Mouse (Mus musculus) lung, embryonic 14.5 days (tissue): ENCODE data around the gene Cd160. TPM values are rescaled to one million over a fixed set of nuclear protein-coding genes. Genes with fewer than 3 reads are reported as not detected.

Experiments
- ATAC-seq: fragments of 200-750 bp; cut with Nextera tagmentation; 2 replicates; pipeline ENCODE4 v1.8.0; 2017; ENCODE audit warnings: mild to moderate bottlenecking, moderate TSS enrichment, moderate library complexity; ENCODE audit not compliant: insufficient read depth
- DNase-seq: peaks from one replicate; pipeline ENCODE4 v3.0.0-alpha.2; 2015
- H3K27ac ChIP-seq: fragments of 300-500 bp; sonication (generic); 2 replicates; pipeline ENCODE4 v1.5.1; 2014; ENCODE audit warnings: low read depth, mild to moderate bottlenecking, moderate library complexity
- H3K27me3 ChIP-seq: fragments of 300-500 bp; sonication (generic); 2 replicates; pipeline ENCODE4 v1.6.1; 2014; ENCODE audit warnings: low read length, control low read depth; ENCODE audit not compliant: insufficient read depth
- H3K36me3 ChIP-seq: fragments of 300-500 bp; sonication (generic); 2 replicates; pipeline ENCODE4 v1.6.1; 2014; ENCODE audit warnings: control low read depth; ENCODE audit not compliant: insufficient read depth
- H3K4me1 ChIP-seq: fragments of 300-500 bp; sonication (generic); 2 replicates; pipeline ENCODE4 v1.6.1; 2014; ENCODE audit warnings: antibody characterized with exemption, control low read depth; ENCODE audit not compliant: insufficient read depth
- H3K4me2 ChIP-seq: fragments of 300-500 bp; sonication (generic); 2 replicates; pipeline ENCODE4 v1.6.1; 2014; ENCODE audit warnings: mild to moderate bottlenecking
- H3K4me3 ChIP-seq: fragments of 300-500 bp; sonication (generic); 2 replicates; pipeline ENCODE4 v1.5.1; 2014; ENCODE audit warnings: low read depth, low read length
- H3K9ac ChIP-seq: fragments of 300-500 bp; sonication (generic); 2 replicates; pipeline ENCODE4 v1.6.1; 2014
- H3K9me3 ChIP-seq: fragments of 300-500 bp; sonication (generic); 2 replicates; pipeline ENCODE4 v1.6.1; 2016; ENCODE audit warnings: low read depth, low read length, control low read depth
- CTCF ChIP-seq: IDR thresholded peaks from 2 replicates; pipeline ENCODE4 v1.5.1; 2016; ENCODE audit warnings: antibody characterized with exemption, low read depth
- WGBS: fragments of 180-500 bp; shearing (Covaris S2); extraction: QIAGEN DNeasy Blood & Tissue Kit; methylation state at CpG from one replicate; pipeline ENCODE4 v1.1.7; 2014; 5-methylcytosine and 5-hydroxymethylcytosine counted together
- polyA plus RNA-seq: library from polyadenylated mRNA; unstranded; fragments of >200 nt; fragmentation: Nextera tagmentation; extraction: Ambion mirVana; gene quantifications from 2 replicates; pipeline ENCODE4 v1.2.1, GENCODE M21; 2014

Cd160 gene
- polyA plus RNA-seq, 1 experiment from 2014 or later = 0.07 TPM

DNA sequence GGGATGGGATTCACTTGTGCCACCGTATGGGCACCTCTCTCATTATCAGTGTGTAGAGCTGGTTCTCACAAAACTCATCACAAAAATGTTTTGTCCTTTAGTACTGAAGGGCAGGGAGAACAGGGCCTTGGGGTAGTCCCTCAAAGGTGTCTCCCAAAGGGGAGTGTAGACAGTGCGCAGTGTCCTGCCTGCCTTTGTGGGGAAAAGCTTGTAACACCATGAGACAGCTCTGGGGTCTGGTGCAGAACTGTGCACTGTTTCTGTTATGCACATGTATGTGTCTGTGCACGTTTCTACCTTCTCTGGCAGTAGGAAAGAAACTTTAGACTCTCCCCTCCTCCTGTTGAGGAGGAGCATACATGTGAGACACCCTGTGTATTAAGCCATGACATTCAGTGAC, 38.7 kb upstream of the Cd160 start:
- no peaks in the 10 kb centered on the region for H3K27me3 ChIP-seq
- ATAC-seq = no peak

DNA sequence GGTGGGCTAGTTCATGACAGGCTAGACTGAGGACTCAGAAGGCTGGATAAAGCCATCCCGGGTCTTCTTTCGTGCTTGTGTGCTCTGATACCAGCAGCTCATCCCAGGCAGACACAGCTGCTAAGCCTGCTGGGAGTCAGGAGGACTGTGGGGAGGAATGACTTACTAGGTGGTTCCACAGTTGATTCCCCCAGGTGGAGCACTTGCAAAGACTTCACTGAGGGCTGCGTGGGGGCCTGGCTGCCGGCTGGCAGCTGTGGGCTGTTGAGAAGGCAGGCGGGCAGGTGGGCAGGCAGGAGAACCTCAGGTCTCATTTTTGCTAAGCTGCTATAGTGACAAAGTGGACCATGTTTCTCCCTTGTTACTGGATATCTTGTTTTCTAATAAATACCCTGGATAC, 31.3 kb upstream of the Cd160 start:
- no peak overlapping the region for H3K27ac ChIP-seq
- DNase-seq (no peak), ATAC-seq (no peak)
- no peaks in the 10 kb centered on the region for H3K27me3 ChIP-seq
- no peak overlapping the region for H3K4me3 ChIP-seq
- 89% methylated on average over 5 of the region's 5 CpGs for WGBS
- TF ChIP-seq CTCF = no peak
- no peaks in the 10 kb centered on the region for H3K36me3 ChIP-seq
- no peak overlapping the region for H3K4me2 ChIP-seq
- H3K4me1 ChIP-seq = no peaks in the 10 kb centered on the region
- no peak overlapping the region for H3K9ac ChIP-seq
- no peaks in the 10 kb centered on the region for H3K9me3 ChIP-seq

More for the DNA sequence above, 38.7 kb upstream of the Cd160 start:
- peaks cover 42% of the 10 kb centered on the region for H3K36me3 ChIP-seq
- WGBS = 87% methylated on average over 3 of the region's 3 CpGs
- no peaks in the 10 kb centered on the region for H3K4me1 ChIP-seq
- H3K9me3 ChIP-seq = no peaks in the 10 kb centered on the region
- no peak overlapping the region for H3K4me2 ChIP-seq
- no peak overlapping the region for H3K27ac ChIP-seq
- DNase-seq = no peak
- no peak overlapping the region for H3K4me3 ChIP-seq
- TF ChIP-seq CTCF = no peak
- no peak overlapping the region for H3K9ac ChIP-seq

DNA sequence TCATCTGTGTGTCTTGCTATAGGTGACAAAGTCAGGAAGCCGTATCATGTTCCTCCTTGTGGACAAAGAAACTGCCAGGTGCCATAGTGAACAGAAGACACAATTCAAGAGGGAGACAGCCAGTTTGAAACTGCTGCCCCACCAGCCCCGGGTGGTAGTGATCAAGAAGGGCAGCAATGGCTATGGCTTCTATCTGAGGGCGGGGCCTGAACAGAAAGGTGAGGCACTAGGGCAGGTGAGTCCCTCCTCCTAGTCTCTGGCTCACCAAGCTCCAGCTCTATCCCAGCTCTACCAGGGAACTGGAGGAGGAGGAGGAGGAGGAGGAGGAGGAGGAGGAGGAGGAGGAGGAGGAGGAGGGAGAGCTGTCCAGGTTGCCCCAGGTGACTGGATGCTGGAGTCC, 26.7 kb upstream of the Cd160 start:
- no peak for TF ChIP-seq CTCF
- WGBS = 59% methylated on average over 3 of the region's 3 CpGs
- H3K9ac ChIP-seq = no peak overlapping the region
- no peak overlapping the region for H3K4me3 ChIP-seq
- DNase-seq = no peak
- no peak for ATAC-seq
- H3K4me2 ChIP-seq = no peak overlapping the region
- no peak overlapping the region for H3K27ac ChIP-seq
- no peaks in the 10 kb centered on the region for H3K4me1 ChIP-seq
- H3K27me3 ChIP-seq = no peaks in the 10 kb centered on the region
- H3K36me3 ChIP-seq = no peaks in the 10 kb centered on the region
- H3K9me3 ChIP-seq = no peaks in the 10 kb centered on the region

- no peak overlapping the region for H3K4me2 ChIP-seq
- no peaks in the 10 kb centered on the region for H3K36me3 ChIP-seq
- H3K9me3 ChIP-seq = no peaks in the 10 kb centered on the region
- no peaks in the 10 kb centered on the region for H3K4me1 ChIP-seq
- no peak for DNase-seq
- H3K9ac ChIP-seq = no peak overlapping the region
- 91% methylated on average over 4 of the region's 4 CpGs for WGBS
- no peak overlapping the region for H3K27ac ChIP-seq
- H3K4me3 ChIP-seq = no peak overlapping the region
- no peak for ATAC-seq
- TF ChIP-seq CTCF = no peak
- H3K27me3 ChIP-seq = no peaks in the 10 kb centered on the region
These were observed 25.2 kb upstream of the Cd160 start for GRCm38 (mm10) chr3:96854376-96854775.

GRCm38 (mm10) chr3:96852561-96852960, 23.4 kb upstream of the Cd160 start:
- TF ChIP-seq CTCF = no peak
- 45% methylated on average over 6 of the region's 6 CpGs for WGBS
- Histone ChIP-seq H3K36me3 (no peaks in the 10 kb centered on the region), H3K27ac (no peak overlapping the region), H3K4me2 (no peak overlapping the region), H3K4me3 (no peak overlapping the region), H3K27me3 (no peaks in the 10 kb centered on the region), H3K9ac (no peak overlapping the region), H3K4me1 (no peaks in the 10 kb centered on the region; the same call in 1 of the 2 replicates), H3K9me3 (no peaks in the 10 kb centered on the region)
- DNase-seq (no peak), ATAC-seq (no peak)

DNA sequence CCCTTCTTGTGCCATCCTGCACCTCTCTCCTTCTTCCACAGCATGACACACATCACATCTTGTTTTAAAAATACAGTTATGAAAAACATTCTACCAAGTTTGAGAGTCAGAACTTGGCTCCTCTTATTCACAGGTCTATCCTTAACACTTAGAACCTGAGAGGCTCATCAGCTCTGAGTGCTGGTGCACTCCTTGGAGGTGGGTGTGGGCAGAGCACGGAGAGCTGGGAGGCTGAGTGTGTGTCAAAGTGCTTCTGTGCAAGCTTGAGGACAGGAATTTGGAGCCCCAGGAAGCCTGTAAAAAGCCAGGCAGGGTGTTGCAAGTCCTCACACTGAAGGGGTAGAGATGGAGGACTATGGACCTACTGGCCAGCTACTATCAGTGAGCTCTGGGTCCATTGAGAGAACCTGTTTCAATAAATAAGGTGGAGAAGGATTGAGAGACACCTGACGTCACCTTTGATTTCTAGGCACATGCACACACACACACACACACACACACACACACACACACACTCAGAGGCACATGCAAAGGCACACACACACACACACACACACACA, 20.1 kb upstream of the Cd160 start:
- H3K4me3 ChIP-seq = no peak overlapping the region
- H3K4me1 ChIP-seq = no peaks in the 10 kb centered on the region; the same call in 1 of the 2 replicates
- no peak overlapping the region for H3K9ac ChIP-seq
- no peaks in the 10 kb centered on the region for H3K27me3 ChIP-seq
- DNase-seq (no peak), ATAC-seq (no peak)
- H3K36me3 ChIP-seq = no peaks in the 10 kb centered on the region
- no peak overlapping the region for H3K4me2 ChIP-seq
- 74% methylated on average over 2 of the region's 2 CpGs for WGBS
- no peak for TF ChIP-seq CTCF
- H3K9me3 ChIP-seq = no peaks in the 10 kb centered on the region
- H3K27ac ChIP-seq = no peak overlapping the region

GRCm38 (mm10) chr3:96848470-96848869, 19.3 kb upstream of the Cd160 start:
- no peak overlapping the region for H3K9ac ChIP-seq
- 58% methylated on average over 7 of the region's 8 CpGs for WGBS
- H3K4me3 ChIP-seq = no peak overlapping the region
- no peak overlapping the region for H3K4me2 ChIP-seq
- no peaks in the 10 kb centered on the region for H3K36me3 ChIP-seq
- ATAC-seq (no peak), DNase-seq (no peak)
- no peaks in the 10 kb centered on the region; the same call in 1 of the 2 replicates for H3K4me1 ChIP-seq
- H3K27me3 ChIP-seq = no peaks in the 10 kb centered on the region
- no peak for TF ChIP-seq CTCF
- no peaks in the 10 kb centered on the region for H3K9me3 ChIP-seq
- no peak overlapping the region for H3K27ac ChIP-seq

- TF ChIP-seq CTCF = no peak
- DNase-seq (no peak), ATAC-seq (no peak)
- Histone ChIP-seq H3K4me3 (no peak overlapping the region), H3K4me2 (no peak overlapping the region), H3K27ac (no peak overlapping the region), H3K9ac (no peak overlapping the region), H3K36me3 (no peaks in the 10 kb centered on the region), H3K4me1 (no peaks in the 10 kb centered on the region; the same call in 1 of the 2 replicates), H3K27me3 (no peaks in the 10 kb centered on the region), H3K9me3 (no peaks in the 10 kb centered on the region)
- WGBS = 18% methylated on average over 6 of the region's 6 CpGs
These were observed 18.5 kb upstream of the Cd160 start for GRCm38 (mm10) chr3:96847661-96848060.
